Mouse (Mus musculus): Measurements from ENCODE around the gene Tcf7l1. TPM values are rescaled to one million over a fixed set of nuclear protein-coding genes. Genes with fewer than 3 reads are reported as not detected.
A peak's percentile ranks its signal among the peaks of the same experiment; 100 is the strongest.

The Tcf7l1 gene
- polyA plus RNA-seq, 1 experiment from 2014 or later: 17.5 TPM

DNA sequence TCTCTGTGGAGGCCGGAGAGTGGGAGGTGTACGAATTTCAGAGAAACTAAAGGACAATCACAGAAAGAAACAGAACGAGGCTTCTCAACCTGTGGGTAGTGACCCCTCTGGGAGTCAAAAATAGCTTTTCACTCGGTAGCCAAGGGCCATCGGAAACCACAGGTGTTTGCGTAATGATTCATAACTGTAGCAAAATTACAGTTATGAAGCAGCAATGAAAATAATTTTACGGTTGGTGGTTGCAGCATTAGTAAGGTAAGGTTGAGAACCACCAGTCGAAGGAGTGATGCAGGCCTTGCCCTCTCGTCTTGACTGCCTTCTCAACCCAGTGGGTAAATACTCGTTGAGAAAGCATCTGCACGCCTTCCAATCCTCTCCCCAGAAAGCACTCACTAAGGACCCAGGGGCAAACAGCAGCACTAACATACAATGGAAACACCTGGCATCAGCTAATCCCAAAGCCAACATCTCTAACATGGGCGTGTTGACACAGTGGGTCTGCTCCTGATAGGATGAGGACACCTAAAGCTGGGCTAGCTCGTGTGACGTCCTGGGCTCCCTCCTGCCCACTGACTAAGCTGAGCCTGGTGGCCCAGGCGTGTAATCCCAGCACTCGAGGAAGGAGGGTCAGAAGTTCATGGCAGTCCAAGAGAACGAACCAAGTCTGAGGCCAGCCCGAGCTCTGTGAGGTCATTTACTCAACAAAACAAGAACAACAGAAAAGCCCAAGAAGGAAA, 147.7 kb downstream of the Tcf7l1 start:
- TF ChIP-seq CTCF (IDR thresholded peaks at IDR 0.05): no peak
- TF ChIP-seq EP300 (IDR thresholded peaks at IDR 0.05): no peak
- ATAC-seq (peak; percentile 73), DNase-seq (ENCODE audit: low spot score) (peak; percentile 46)
- 51% methylated on average over 18 of the region's 18 CpGs for WGBS
- no peak overlapping the region for H3K9ac ChIP-seq (replicated peaks; ENCODE audit: low read depth)
- no peaks in the 10 kb centered on the region for H3K9me3 ChIP-seq (ENCODE audit: low read length)
- no peaks in the 10 kb centered on the region for H3K36me3 ChIP-seq (ENCODE audit: insufficient read depth, low read length)
- no peaks in the 10 kb centered on the region for H3K4me1 ChIP-seq (ENCODE audit: insufficient read depth, low read depth, low read length)
- no peaks in the 10 kb centered on the region for H3K27me3 ChIP-seq (replicated peaks; ENCODE audit: insufficient read depth, low read length)
- H3K4me2 ChIP-seq (replicated peaks; ENCODE audit: low read depth, low read length): no peak overlapping the region
- H3K27ac ChIP-seq (ENCODE audit: low read length): peak overlapping the region; percentile 55
- H3K4me3 ChIP-seq (ENCODE audit: low read depth, low read length): no peak overlapping the region

DNA sequence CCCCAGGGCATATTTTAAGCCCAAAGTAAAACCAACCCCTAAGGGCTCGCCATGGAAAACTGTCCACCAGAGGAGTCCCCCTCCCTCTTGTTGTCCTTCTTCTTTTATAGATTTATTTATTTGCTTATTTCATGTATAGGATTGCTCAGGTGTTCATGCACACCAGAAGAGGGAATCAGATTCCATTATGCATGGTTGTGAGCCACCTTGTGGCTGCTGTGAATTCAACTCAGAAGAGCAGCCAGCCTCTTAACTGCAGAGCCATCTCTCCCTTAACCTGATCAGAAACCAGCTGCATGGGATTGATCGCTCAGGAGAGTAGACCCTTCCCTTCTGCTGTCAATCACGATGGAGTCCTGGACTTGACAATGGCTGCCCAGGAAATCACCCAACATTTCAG, 152.1 kb downstream of the Tcf7l1 start:
- no peak overlapping the region for H3K4me3 ChIP-seq (ENCODE audit: low read depth, low read length)
- H3K4me1 ChIP-seq (ENCODE audit: insufficient read depth, low read depth, low read length): no peaks in the 10 kb centered on the region
- DNase-seq (ENCODE audit: low spot score) (no peak), ATAC-seq (no peak)
- H3K36me3 ChIP-seq (ENCODE audit: insufficient read depth, low read length): no peaks in the 10 kb centered on the region
- H3K4me2 ChIP-seq (replicated peaks; ENCODE audit: low read depth, low read length): no peak overlapping the region
- TF ChIP-seq CTCF (IDR thresholded peaks at IDR 0.05) (peak; percentile 53), EP300 (IDR thresholded peaks at IDR 0.05) (no peak)
- H3K27ac ChIP-seq (ENCODE audit: low read length): no peak overlapping the region
- H3K9ac ChIP-seq (replicated peaks; ENCODE audit: low read depth): no peak overlapping the region
- H3K9me3 ChIP-seq (ENCODE audit: low read length): no peaks in the 10 kb centered on the region
- no peaks in the 10 kb centered on the region for H3K27me3 ChIP-seq (replicated peaks; ENCODE audit: insufficient read depth, low read length)
- 80% methylated on average over 3 of the region's 3 CpGs for WGBS

DNA sequence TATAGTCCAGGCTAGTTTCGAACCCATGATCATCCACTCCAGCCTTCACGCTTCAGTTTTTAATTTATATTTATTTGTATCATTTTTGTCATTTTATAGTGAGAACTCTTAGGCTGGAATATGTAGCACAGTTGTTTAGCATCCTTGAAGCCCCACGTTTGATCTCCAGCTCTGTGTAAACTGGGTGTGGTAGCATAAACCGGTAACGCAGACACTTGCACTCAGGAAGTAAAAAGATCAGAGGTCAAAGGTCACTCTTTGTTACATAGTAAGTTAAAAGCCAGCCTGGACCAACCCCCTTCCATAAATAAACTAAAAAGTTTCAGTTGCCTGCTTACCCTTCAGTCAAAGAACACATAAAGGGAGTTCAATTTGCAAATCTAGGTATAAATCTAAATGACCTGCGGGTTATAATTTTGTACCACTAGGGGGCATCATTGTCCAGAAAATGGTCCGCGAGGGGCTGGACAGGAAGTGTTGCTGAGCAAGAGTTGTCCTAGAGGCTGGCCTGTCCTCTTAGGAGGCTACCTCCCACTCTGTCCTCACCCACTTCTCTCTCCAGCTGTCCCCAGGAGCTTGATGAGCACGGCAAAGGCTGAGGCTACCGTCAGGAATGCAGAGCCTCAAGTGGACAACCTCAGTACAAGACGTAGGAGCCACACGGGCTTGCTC, 153.2 kb downstream of the Tcf7l1 start:
- DNase-seq (ENCODE audit: low spot score) (peak; percentile 90), ATAC-seq (peak; percentile 92)
- Histone ChIP-seq H3K9me3 (ENCODE audit: low read length) (no peaks in the 10 kb centered on the region), H3K27me3 (replicated peaks; ENCODE audit: insufficient read depth, low read length) (no peaks in the 10 kb centered on the region), H3K4me1 (ENCODE audit: insufficient read depth, low read depth, low read length) (no peaks in the 10 kb centered on the region), H3K36me3 (ENCODE audit: insufficient read depth, low read length) (no peaks in the 10 kb centered on the region), H3K4me3 (ENCODE audit: low read depth, low read length) (no peak overlapping the region), H3K27ac (ENCODE audit: low read length) (peak overlapping the region; percentile 38; the same call in 1 of the 2 replicates), H3K9ac (replicated peaks; ENCODE audit: low read depth) (no peak overlapping the region), H3K4me2 (replicated peaks; ENCODE audit: low read depth, low read length) (no peak overlapping the region; the same call in 1 of the 2 replicates)
- TF ChIP-seq EP300 (IDR thresholded peaks at IDR 0.05): peak; percentile 48; the same call in 1 of the 2 replicates
- TF ChIP-seq CTCF (IDR thresholded peaks at IDR 0.05): peak; percentile 79
- 27% methylated on average over 12 of the region's 12 CpGs for WGBS

DNA sequence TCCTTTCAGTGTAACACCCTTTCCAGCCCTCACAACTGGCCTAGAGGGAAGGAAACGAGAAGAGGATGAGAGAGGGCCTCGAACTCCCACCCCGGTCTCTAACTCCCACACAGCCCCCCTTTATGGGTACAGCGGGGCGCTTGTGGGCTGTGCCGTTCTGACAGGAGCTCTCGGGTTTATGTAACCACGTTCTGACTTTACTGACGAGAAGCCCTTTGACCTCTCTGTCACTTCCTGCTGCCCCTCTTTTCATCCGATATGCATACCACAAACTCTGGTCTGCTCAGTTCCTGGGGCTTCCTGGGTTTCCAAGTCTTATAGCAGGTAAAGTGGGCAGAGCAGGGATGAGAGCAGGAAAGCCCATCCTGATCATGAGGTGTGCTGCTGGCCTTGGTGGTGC, 154.7 kb downstream of the Tcf7l1 start:
- 63% methylated on average over 10 of the region's 10 CpGs for WGBS
- H3K27ac ChIP-seq (ENCODE audit: low read length): no peak overlapping the region
- no peak for DNase-seq (ENCODE audit: low spot score)
- no peaks in the 10 kb centered on the region for H3K27me3 ChIP-seq (replicated peaks; ENCODE audit: insufficient read depth, low read length)
- H3K4me2 ChIP-seq (replicated peaks; ENCODE audit: low read depth, low read length): no peak overlapping the region
- H3K36me3 ChIP-seq (ENCODE audit: insufficient read depth, low read length): peaks cover 8% of the 10 kb centered on the region; the same call in 1 of the 2 replicates
- no peaks in the 10 kb centered on the region for H3K9me3 ChIP-seq (ENCODE audit: low read length)
- ATAC-seq: no peak
- no peak overlapping the region for H3K4me3 ChIP-seq (ENCODE audit: low read depth, low read length)
- H3K9ac ChIP-seq (replicated peaks; ENCODE audit: low read depth): no peak overlapping the region
- TF ChIP-seq EP300 (IDR thresholded peaks at IDR 0.05): no peak
- TF ChIP-seq CTCF (IDR thresholded peaks at IDR 0.05): no peak
- H3K4me1 ChIP-seq (ENCODE audit: insufficient read depth, low read depth, low read length): no peaks in the 10 kb centered on the region

DNA sequence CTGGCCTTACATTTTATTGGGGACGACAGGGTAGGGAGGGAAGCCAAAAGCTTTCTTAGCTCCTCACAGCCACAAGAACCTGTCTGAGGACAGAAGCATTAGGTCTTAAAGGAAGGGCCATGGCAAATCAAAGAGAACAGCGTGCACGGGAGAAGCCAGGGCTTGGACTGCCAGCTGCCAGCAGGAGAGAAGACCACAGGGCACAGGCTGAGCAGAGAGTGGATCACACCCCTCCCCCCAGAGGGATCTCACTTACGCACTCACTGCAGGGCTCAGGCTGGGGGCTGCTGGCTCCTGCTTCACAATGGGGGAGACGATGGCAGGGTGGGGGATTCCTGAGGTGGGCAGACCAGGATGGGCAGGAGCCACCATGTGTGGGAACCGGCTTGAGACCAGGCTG, 157.4 kb downstream of the Tcf7l1 start:
- 81% methylated on average over 6 of the region's 6 CpGs for WGBS
- Histone ChIP-seq H3K36me3 (ENCODE audit: insufficient read depth, low read length) (peaks cover 18% of the 10 kb centered on the region; the same call in 1 of the 2 replicates), H3K4me1 (ENCODE audit: insufficient read depth, low read depth, low read length) (no peaks in the 10 kb centered on the region), H3K4me2 (replicated peaks; ENCODE audit: low read depth, low read length) (no peak overlapping the region), H3K9ac (replicated peaks; ENCODE audit: low read depth) (no peak overlapping the region), H3K27ac (ENCODE audit: low read length) (no peak overlapping the region), H3K27me3 (replicated peaks; ENCODE audit: insufficient read depth, low read length) (no peaks in the 10 kb centered on the region), H3K4me3 (ENCODE audit: low read depth, low read length) (no peak overlapping the region), H3K9me3 (ENCODE audit: low read length) (no peaks in the 10 kb centered on the region)
- TF ChIP-seq CTCF (IDR thresholded peaks at IDR 0.05): no peak
- no peak for TF ChIP-seq EP300 (IDR thresholded peaks at IDR 0.05)
- DNase-seq (ENCODE audit: low spot score) (no peak), ATAC-seq (no peak)

DNA sequence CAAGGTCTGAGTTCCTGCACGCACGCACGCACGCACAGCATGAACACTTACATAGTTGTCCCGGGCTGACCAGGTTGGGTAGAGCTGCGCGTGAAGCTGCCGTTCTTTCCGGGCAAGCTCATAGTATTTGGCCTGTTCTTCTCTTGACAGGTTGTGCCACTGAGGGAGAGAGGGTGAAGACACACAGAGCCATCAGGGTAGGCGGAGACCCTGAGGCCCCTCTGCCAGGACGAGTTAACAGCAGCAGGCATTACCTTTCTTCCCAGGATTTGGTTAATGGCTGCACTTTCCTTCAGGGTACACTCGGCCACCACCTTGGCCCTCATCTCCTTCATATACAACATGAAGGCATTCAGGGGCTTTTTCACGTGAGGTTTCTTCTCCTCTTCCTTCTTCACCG, 158.1 kb downstream of the Tcf7l1 start:
- 88% methylated on average over 14 of the region's 14 CpGs for WGBS
- Histone ChIP-seq H3K9ac (replicated peaks; ENCODE audit: low read depth) (no peak overlapping the region), H3K36me3 (ENCODE audit: insufficient read depth, low read length) (peaks cover 18% of the 10 kb centered on the region; the same call in 1 of the 2 replicates), H3K4me3 (ENCODE audit: low read depth, low read length) (no peak overlapping the region), H3K4me2 (replicated peaks; ENCODE audit: low read depth, low read length) (no peak overlapping the region), H3K9me3 (ENCODE audit: low read length) (no peaks in the 10 kb centered on the region), H3K27me3 (replicated peaks; ENCODE audit: insufficient read depth, low read length) (no peaks in the 10 kb centered on the region), H3K4me1 (ENCODE audit: insufficient read depth, low read depth, low read length) (no peaks in the 10 kb centered on the region), H3K27ac (ENCODE audit: low read length) (0 out of 2 replicates have a peak overlapping the region, but pooled peaks have one; percentile 26)
- ATAC-seq: no peak
- no peak for DNase-seq (ENCODE audit: low spot score)
- TF ChIP-seq EP300 (IDR thresholded peaks at IDR 0.05) (no peak), CTCF (IDR thresholded peaks at IDR 0.05) (no peak)
